Mouse (Mus musculus) ES-Bruce4 (cell line): Measurements from ENCODE around the gene Zfp1. TPM values are rescaled to one million over a fixed set of nuclear protein-coding genes. Genes with fewer than 3 reads are reported as not detected.

Experiments used
- H3K27ac ChIP-seq: 2 replicates; pipeline ENCODE4 v1.5.1; 2012; ENCODE audit warnings: low read length, inconsistent platforms; ENCODE audit not compliant: insufficient read depth
- H3K27me3 ChIP-seq: 2 replicates; pipeline ENCODE4 v1.6.1; 2012; ENCODE audit warnings: mild to moderate bottlenecking, low read length, inconsistent platforms; ENCODE audit not compliant: control insufficient read depth, poor library complexity, insufficient read depth, severe bottlenecking
- H3K36me3 ChIP-seq: 2 replicates; pipeline ENCODE4 v1.6.1; 2012; ENCODE audit warnings: inconsistent platforms, mild to moderate bottlenecking, low read length, moderate library complexity; ENCODE audit not compliant: control insufficient read depth, poor library complexity, insufficient read depth, severe bottlenecking
- H3K4me1 ChIP-seq: one replicate; pipeline ENCODE4 v1.8.1; 2011; ENCODE audit warnings: low read length; ENCODE audit not compliant: control insufficient read depth, insufficient read depth
- H3K4me3 ChIP-seq: 2 replicates; pipeline ENCODE4 v1.5.1; 2011; ENCODE audit warnings: low read depth, mild to moderate bottlenecking, low read length
- H3K9ac ChIP-seq: 2 replicates; pipeline ENCODE4 v1.6.1; 2012; ENCODE audit warnings: low read depth, mild to moderate bottlenecking, inconsistent platforms; ENCODE audit not compliant: poor library complexity, severe bottlenecking
- H3K9me3 ChIP-seq: replicated peaks from 2 replicates; pipeline ENCODE4 v1.6.1; 2012; ENCODE audit warnings: mild to moderate bottlenecking, low read length, inconsistent platforms; ENCODE audit not compliant: control insufficient read depth, poor library complexity, insufficient read depth, severe bottlenecking
- CTCF ChIP-seq: IDR thresholded peaks from one replicate; pipeline ENCODE4 v1.8.1; 2011; ENCODE audit warnings: low read depth, low read length
- EP300 ChIP-seq: IDR thresholded peaks from 2 replicates; pipeline ENCODE4 v1.6.1; 2011; ENCODE audit warnings: low read depth, low read length; ENCODE audit not compliant: insufficient read depth
- POLR2A ChIP-seq: IDR thresholded peaks from one replicate; pipeline ENCODE4 v1.8.1; 2011; ENCODE audit warnings: low read length; ENCODE audit not compliant: insufficient read depth
- polyA plus RNA-seq: library from polyadenylated mRNA; stranded (reverse); fragments of >200 nt; gene quantifications from 2 replicates; pipeline ENCODE4 v1.2.4, GENCODE M21; 2011; ENCODE audit warnings: low read depth; ENCODE audit not compliant: missing spikeins, insufficient read depth, insufficient read length

The Zfp1 gene
- polyA plus RNA-seq, 1 experiment: 22.3 TPM

- TF ChIP-seq EP300: no peak
- no peak for TF ChIP-seq CTCF
- no peak for TF ChIP-seq POLR2A
- no peak overlapping the region for H3K27ac ChIP-seq
- H3K9ac ChIP-seq: no peak overlapping the region
- no peak overlapping the region for H3K4me3 ChIP-seq
- H3K4me1 ChIP-seq: no peaks in the 10 kb centered on the region
- H3K36me3 ChIP-seq: no peaks in the 10 kb centered on the region
- no peaks in the 10 kb centered on the region for H3K9me3 ChIP-seq
- no peaks in the 10 kb centered on the region for H3K27me3 ChIP-seq
Measured at GRCm38 (mm10) chr8:111682521-111682920, 39.3 kb downstream of the Zfp1 start.

GRCm38 (mm10) chr8:111686881-111687280 is 43.7 kb downstream of the Zfp1 start:
- Histone ChIP-seq H3K36me3 (no peaks in the 10 kb centered on the region), H3K4me1 (no peaks in the 10 kb centered on the region), H3K27ac (no peak overlapping the region), H3K27me3 (no peaks in the 10 kb centered on the region), H3K9ac (no peak overlapping the region), H3K4me3 (peak overlapping the region; percentile 7; the same call in 1 of the 2 replicates), H3K9me3 (no peaks in the 10 kb centered on the region)
- TF ChIP-seq CTCF: no peak
- no peak for TF ChIP-seq EP300
- TF ChIP-seq POLR2A: no peak

- Histone ChIP-seq H3K27ac (no peak within 1 kb of the TSS), H3K36me3 (no peaks in the 10 kb centered on the region), H3K27me3 (no peaks in the 10 kb centered on the region), H3K9ac (no peak within 1 kb of the TSS), H3K4me3 (no peak within 1 kb of the TSS), H3K4me1 (no peaks in the 10 kb centered on the region), H3K9me3 (no peaks in the 10 kb centered on the region)
- TF ChIP-seq POLR2A: no peak
- TF ChIP-seq CTCF: no peak
- TF ChIP-seq EP300: no peak
Measured at GRCm38 (mm10) chr8:111690960-111691445, 47.8 kb downstream of the Zfp1 start, which contains the start of gene Ctrb1. Ctrb1 (minus strand) TSS chr8:111691010.

GRCm38 (mm10) chr8:111693261-111693741 is 50.1 kb downstream of the Zfp1 start:
- Histone ChIP-seq H3K9me3 (no peaks in the 10 kb centered on the region), H3K4me3 (no peak overlapping the region), H3K36me3 (no peaks in the 10 kb centered on the region), H3K9ac (no peak overlapping the region), H3K4me1 (peaks cover 2% of the 10 kb centered on the region), H3K27ac (no peak overlapping the region), H3K27me3 (no peaks in the 10 kb centered on the region)
- TF ChIP-seq CTCF (no peak), EP300 (0 out of 2 replicates have a peak, but pooled peaks have one; percentile 7)

GRCm38 (mm10) chr8:111695441-111695840 is 52.2 kb downstream of the Zfp1 start:
- Histone ChIP-seq H3K36me3 (no peaks in the 10 kb centered on the region), H3K4me3 (no peak overlapping the region), H3K9me3 (no peaks in the 10 kb centered on the region), H3K9ac (no peak overlapping the region), H3K4me1 (peaks cover 2% of the 10 kb centered on the region), H3K27me3 (no peaks in the 10 kb centered on the region), H3K27ac (no peak overlapping the region)
- no peak for TF ChIP-seq EP300
- no peak for TF ChIP-seq CTCF
- TF ChIP-seq POLR2A: no peak

GRCm38 (mm10) chr8:111697655-111698054 is 54.5 kb downstream of the Zfp1 start:
- no peaks in the 10 kb centered on the region for H3K27me3 ChIP-seq
- H3K4me1 ChIP-seq: peaks cover 2% of the 10 kb centered on the region
- no peaks in the 10 kb centered on the region for H3K36me3 ChIP-seq
- H3K4me3 ChIP-seq: no peak overlapping the region
- no peak for TF ChIP-seq POLR2A
- TF ChIP-seq EP300: no peak
- TF ChIP-seq CTCF: no peak
- H3K9ac ChIP-seq: no peak overlapping the region
- no peak overlapping the region for H3K27ac ChIP-seq
- no peaks in the 10 kb centered on the region for H3K9me3 ChIP-seq
